Mouse (Mus musculus): ENCODE measurements around the gene Napsa. TPM values are rescaled to one million over a fixed set of nuclear protein-coding genes. Genes with fewer than 3 reads are reported as not detected.
A peak's percentile ranks its signal among the peaks of the same experiment; 100 is the strongest.

The Napsa gene
- polyA plus RNA-seq, 1 experiment from 2014 or later, result 0.53 TPM

DNA sequence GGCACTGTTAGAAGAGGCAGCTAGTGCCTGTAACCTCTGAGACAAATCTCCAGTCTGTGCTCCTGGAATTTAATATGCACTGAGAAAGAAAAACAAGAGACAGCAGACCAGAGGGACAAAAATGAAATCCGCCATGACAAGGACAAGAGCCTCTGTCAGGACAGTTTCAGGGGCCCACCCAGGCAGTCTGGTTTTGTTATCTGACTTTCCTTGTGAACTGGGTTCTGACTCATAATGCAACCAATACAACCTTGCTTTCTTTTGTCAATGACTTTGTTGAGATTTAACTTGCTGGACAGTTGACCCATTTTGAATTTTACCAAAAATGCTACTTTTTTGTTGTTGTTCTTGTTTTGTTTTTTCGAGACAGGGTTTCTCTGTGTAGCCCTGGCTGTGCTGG, 14.6 kb upstream of the Napsa start:
- no peak for ATAC-seq
- peaks cover 9% of the 10 kb centered on the region; the same call in 1 of the 2 replicates for H3K27me3 ChIP-seq
- H3K27ac ChIP-seq, result no peak overlapping the region
- H3K4me3 ChIP-seq, result no peak overlapping the region
- no peaks in the 10 kb centered on the region for H3K9me3 ChIP-seq (replicated peaks)
- no peaks in the 10 kb centered on the region for H3K36me3 ChIP-seq (ENCODE audit: poor library complexity, severe bottlenecking)
- H3K9ac ChIP-seq, result no peak overlapping the region
- no peak overlapping the region for H3K4me2 ChIP-seq
- peaks cover 6% of the 10 kb centered on the region for H3K4me1 ChIP-seq
- WGBS, result 66% methylated on average over 2 of the region's 2 CpGs

- Histone ChIP-seq H3K36me3 (ENCODE audit: poor library complexity, severe bottlenecking) (no peaks in the 10 kb centered on the region), H3K4me3 (no peak overlapping the region), H3K27me3 (0 out of 2 replicates have a peak, but pooled peaks cover 9% of the 10 kb centered on the region), H3K4me2 (no peak overlapping the region), H3K9ac (no peak overlapping the region), H3K27ac (no peak overlapping the region), H3K9me3 (replicated peaks) (no peaks in the 10 kb centered on the region), H3K4me1 (no peaks in the 10 kb centered on the region)
- 53% methylated on average over 18 of the region's 18 CpGs for WGBS
- peak; percentile 70; the same call in 1 of the 2 replicates for ATAC-seq
These were observed 11.5 kb upstream of the Napsa start for GRCm38 (mm10) chr7:44560435-44561400.

- Histone ChIP-seq H3K9ac (no peak overlapping the region), H3K27me3 (0 out of 2 replicates have a peak, but pooled peaks cover 5% of the 10 kb centered on the region), H3K4me1 (no peaks in the 10 kb centered on the region), H3K27ac (no peak overlapping the region), H3K4me2 (no peak overlapping the region), H3K36me3 (ENCODE audit: poor library complexity, severe bottlenecking) (no peaks in the 10 kb centered on the region), H3K4me3 (no peak overlapping the region), H3K9me3 (replicated peaks) (no peaks in the 10 kb centered on the region)
- ATAC-seq, result no peak
- WGBS, result 48% methylated on average over 8 of the region's 8 CpGs
These were observed 8.9 kb upstream of the Napsa start for GRCm38 (mm10) chr7:44563284-44563683.

DNA sequence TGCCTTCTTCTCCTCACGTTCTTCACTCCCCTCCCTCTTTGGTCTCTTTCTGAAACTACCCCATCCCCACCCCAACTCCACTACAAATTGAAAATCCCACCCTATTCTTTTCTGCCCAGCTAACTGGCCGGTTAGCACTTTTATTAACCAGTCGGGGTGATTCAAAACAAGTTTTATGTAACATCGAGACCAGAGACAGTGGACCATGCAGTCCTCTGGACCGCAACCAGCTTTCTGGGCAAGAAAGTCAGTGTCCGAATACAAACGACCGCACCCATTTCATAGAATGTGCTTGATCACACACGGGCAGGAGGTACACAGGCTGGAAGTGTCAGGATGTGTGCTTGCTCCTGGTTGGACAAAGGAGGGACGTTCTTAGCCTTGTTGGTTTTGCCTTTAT, 7.7 kb upstream of the Napsa start:
- Histone ChIP-seq H3K4me3 (no peak overlapping the region), H3K9me3 (replicated peaks) (no peaks in the 10 kb centered on the region), H3K4me2 (no peak overlapping the region), H3K27me3 (0 out of 2 replicates have a peak, but pooled peaks cover 8% of the 10 kb centered on the region), H3K27ac (no peak overlapping the region), H3K36me3 (ENCODE audit: poor library complexity, severe bottlenecking) (no peaks in the 10 kb centered on the region), H3K4me1 (no peaks in the 10 kb centered on the region), H3K9ac (no peak overlapping the region)
- no peak for ATAC-seq
- 86% methylated on average over 10 of the region's 10 CpGs for WGBS

- 0 out of 2 replicates have a peak, but pooled peaks cover 8% of the 10 kb centered on the region for H3K27me3 ChIP-seq
- no peak overlapping the region for H3K4me3 ChIP-seq
- no peak overlapping the region for H3K4me2 ChIP-seq
- H3K36me3 ChIP-seq (ENCODE audit: poor library complexity, severe bottlenecking), result no peaks in the 10 kb centered on the region
- no peaks in the 10 kb centered on the region for H3K4me1 ChIP-seq
- H3K27ac ChIP-seq, result no peak overlapping the region
- no peaks in the 10 kb centered on the region for H3K9me3 ChIP-seq (replicated peaks)
- H3K9ac ChIP-seq, result no peak overlapping the region
- ATAC-seq, result no peak
- WGBS, result 72% methylated on average over 6 of the region's 6 CpGs
These were observed 6.8 kb upstream of the Napsa start for GRCm38 (mm10) chr7:44565414-44565813.

- WGBS, result 77% methylated on average over 9 of the region's 9 CpGs
- no peak overlapping the region for H3K4me3 ChIP-seq
- ATAC-seq, result no peak
- H3K4me2 ChIP-seq, result no peak overlapping the region
- no peak overlapping the region for H3K9ac ChIP-seq
- no peaks in the 10 kb centered on the region for H3K36me3 ChIP-seq (ENCODE audit: poor library complexity, severe bottlenecking)
- no peak overlapping the region for H3K27ac ChIP-seq
- 0 out of 2 replicates have a peak, but pooled peaks cover 8% of the 10 kb centered on the region for H3K27me3 ChIP-seq
- no peaks in the 10 kb centered on the region for H3K4me1 ChIP-seq
- no peaks in the 10 kb centered on the region for H3K9me3 ChIP-seq (replicated peaks)
These were observed 3.4 kb upstream of the Napsa start for GRCm38 (mm10) chr7:44568803-44569202.

DNA sequence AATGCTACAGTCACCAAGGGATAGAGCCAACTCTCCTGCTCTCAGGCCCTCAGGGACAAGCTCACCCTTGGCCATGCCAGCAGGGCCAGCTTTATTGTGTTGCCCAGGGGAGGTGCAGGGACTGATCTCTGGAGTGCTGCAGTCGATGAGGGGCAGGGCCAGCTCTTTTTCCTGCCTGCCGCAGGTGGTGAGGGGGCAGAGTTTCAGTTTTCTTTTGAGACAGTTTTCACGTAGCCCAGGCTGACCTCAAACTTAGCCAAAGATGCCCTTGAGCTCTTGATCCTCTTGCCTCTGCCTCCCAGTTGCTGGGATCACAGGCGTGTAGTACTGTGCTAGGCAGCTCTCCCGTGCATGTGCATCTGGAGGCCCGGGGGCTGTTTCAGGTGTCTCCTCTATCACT, 1.2 kb upstream of the Napsa start:
- H3K4me1 ChIP-seq, result no peaks in the 10 kb centered on the region
- 0 out of 2 replicates have a peak, but pooled peaks cover 3% of the 10 kb centered on the region for H3K27me3 ChIP-seq
- WGBS, result 86% methylated on average over 6 of the region's 6 CpGs
- H3K4me3 ChIP-seq, result no peak overlapping the region
- H3K9me3 ChIP-seq (replicated peaks), result no peaks in the 10 kb centered on the region
- H3K9ac ChIP-seq, result no peak overlapping the region
- ATAC-seq, result no peak
- H3K36me3 ChIP-seq (ENCODE audit: poor library complexity, severe bottlenecking), result no peaks in the 10 kb centered on the region
- H3K4me2 ChIP-seq, result no peak overlapping the region
- no peak overlapping the region for H3K27ac ChIP-seq

- Histone ChIP-seq H3K4me3 (no peak overlapping the region), H3K36me3 (ENCODE audit: poor library complexity, severe bottlenecking) (no peaks in the 10 kb centered on the region), H3K4me1 (no peaks in the 10 kb centered on the region), H3K27me3 (peaks cover 7% of the 10 kb centered on the region; the same call in 1 of the 2 replicates), H3K9ac (no peak overlapping the region), H3K4me2 (no peak overlapping the region), H3K27ac (no peak overlapping the region), H3K9me3 (replicated peaks) (no peaks in the 10 kb centered on the region)
- ATAC-seq, result no peak
- WGBS, result 24% methylated on average over 4 of the region's 4 CpGs
These were observed 369 bp upstream of the Napsa start for GRCm38 (mm10) chr7:44571811-44572210.

DNA sequence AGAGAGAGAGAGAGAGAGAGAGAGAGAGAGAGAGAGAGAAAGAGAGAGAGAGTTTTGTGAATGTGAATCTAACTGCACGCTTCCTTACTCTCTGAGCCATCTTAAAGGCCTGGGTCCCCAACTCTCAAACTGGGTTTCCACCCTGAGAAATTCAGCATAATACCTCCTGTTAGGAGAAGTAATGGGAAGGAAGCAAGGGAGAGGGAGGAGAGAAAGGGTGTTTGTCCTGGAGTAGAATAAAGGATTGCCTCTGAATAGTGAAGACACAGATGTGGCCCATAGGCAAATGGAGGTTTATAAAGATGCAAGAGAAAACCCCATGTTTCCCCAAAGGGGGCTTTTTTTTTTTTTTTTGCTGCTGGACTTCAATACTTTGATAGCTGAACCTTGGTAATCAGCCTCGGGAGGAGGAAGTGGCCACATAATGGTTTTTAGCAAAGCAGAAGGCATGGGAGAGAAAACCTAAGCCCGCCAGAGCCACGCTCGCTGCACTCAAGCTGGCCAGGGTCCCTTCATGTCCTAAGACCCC, 840 bp downstream of the Napsa start:
- H3K9ac ChIP-seq, result no peak overlapping the region
- H3K36me3 ChIP-seq (ENCODE audit: poor library complexity, severe bottlenecking), result no peaks in the 10 kb centered on the region
- no peaks in the 10 kb centered on the region for H3K9me3 ChIP-seq (replicated peaks)
- peaks cover 7% of the 10 kb centered on the region; the same call in 1 of the 2 replicates for H3K27me3 ChIP-seq
- no peaks in the 10 kb centered on the region for H3K4me1 ChIP-seq
- ATAC-seq, result no peak
- H3K27ac ChIP-seq, result no peak overlapping the region
- H3K4me3 ChIP-seq, result no peak overlapping the region
- 68% methylated on average over 5 of the region's 5 CpGs for WGBS
- no peak overlapping the region for H3K4me2 ChIP-seq

DNA sequence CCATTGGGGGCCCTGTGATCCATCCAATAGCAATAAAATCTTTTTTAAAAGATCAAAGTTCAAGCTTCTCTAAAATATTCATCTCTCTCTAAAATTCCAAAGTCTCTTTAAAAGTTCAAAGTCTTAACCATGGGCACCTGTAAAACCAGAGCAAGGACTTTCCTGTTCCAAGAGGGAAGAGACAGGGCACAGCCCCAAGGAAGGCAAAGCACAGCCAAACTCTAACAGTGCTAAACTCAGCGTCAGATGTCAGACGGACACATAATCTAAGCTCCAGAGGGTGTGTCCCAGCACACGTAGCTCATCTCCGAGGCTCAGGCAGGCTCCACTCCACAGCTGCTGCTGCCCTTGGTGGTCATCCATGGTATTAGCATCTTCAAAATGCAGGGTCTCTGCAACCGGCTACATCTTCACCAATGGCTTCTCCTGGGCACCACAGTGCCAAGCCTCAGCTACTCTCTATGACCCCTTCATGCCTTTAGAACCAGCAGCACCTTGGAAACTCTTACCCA, 4.2 kb downstream of the Napsa start:
- no peak overlapping the region for H3K27ac ChIP-seq
- no peak for ATAC-seq
- no peak overlapping the region for H3K9ac ChIP-seq
- no peak overlapping the region for H3K4me2 ChIP-seq
- H3K4me1 ChIP-seq, result no peaks in the 10 kb centered on the region
- peaks cover 3% of the 10 kb centered on the region; the same call in 1 of the 2 replicates for H3K9me3 ChIP-seq (replicated peaks)
- H3K4me3 ChIP-seq, result no peak overlapping the region
- H3K36me3 ChIP-seq (ENCODE audit: poor library complexity, severe bottlenecking), result no peaks in the 10 kb centered on the region
- WGBS, result 53% methylated on average over 5 of the region's 5 CpGs
- peaks cover 3% of the 10 kb centered on the region; the same call in 1 of the 2 replicates for H3K27me3 ChIP-seq

- H3K4me3 ChIP-seq, result no peak overlapping the region
- H3K9ac ChIP-seq, result no peak overlapping the region
- no peak overlapping the region for H3K4me2 ChIP-seq
- ATAC-seq, result no peak
- peaks cover 3% of the 10 kb centered on the region; the same call in 1 of the 2 replicates for H3K9me3 ChIP-seq (replicated peaks)
- H3K27ac ChIP-seq, result no peak overlapping the region
- H3K4me1 ChIP-seq, result no peaks in the 10 kb centered on the region
- WGBS, result 89% methylated on average over 6 of the region's 6 CpGs
- H3K27me3 ChIP-seq, result peaks cover 4% of the 10 kb centered on the region; the same call in 1 of the 2 replicates
- H3K36me3 ChIP-seq (ENCODE audit: poor library complexity, severe bottlenecking), result no peaks in the 10 kb centered on the region
These were observed 9.5 kb downstream of the Napsa start for GRCm38 (mm10) chr7:44581637-44582036.

GRCm38 (mm10) chr7:44582709-44583108, 10.5 kb downstream of the Napsa start:
- Histone ChIP-seq H3K4me2 (no peak overlapping the region), H3K9me3 (replicated peaks) (peaks cover 3% of the 10 kb centered on the region; the same call in 1 of the 2 replicates), H3K4me3 (no peak overlapping the region), H3K9ac (no peak overlapping the region), H3K36me3 (ENCODE audit: poor library complexity, severe bottlenecking) (no peaks in the 10 kb centered on the region), H3K4me1 (peaks cover 8% of the 10 kb centered on the region), H3K27ac (no peak overlapping the region), H3K27me3 (peaks cover 11% of the 10 kb centered on the region)
- WGBS, result 83% methylated on average over 5 of the region's 5 CpGs
- no peak for ATAC-seq
